Mouse (Mus musculus) testis, adult 2 months (tissue): ENCODE measurements around the gene Nfkb1. TPM values are rescaled to one million over a fixed set of nuclear protein-coding genes. Genes with fewer than 3 reads are reported as not detected.

Source experiments
- H3K27ac ChIP-seq: fragments of 200-500 bp; 2 replicates; pipeline ENCODE4 v1.5.1; 2012; ENCODE audit warnings: low read depth, low read length; ENCODE audit not compliant: control insufficient read depth, insufficient read depth
- H3K27me3 ChIP-seq: fragments of 200-500 bp; 2 replicates; pipeline ENCODE4 v1.6.1; 2012; ENCODE audit warnings: mild to moderate bottlenecking, low read length, moderate library complexity; ENCODE audit not compliant: control insufficient read depth, insufficient read depth
- H3K36me3 ChIP-seq: fragments of 200-500 bp; 2 replicates; pipeline ENCODE4 v1.6.1; 2012; ENCODE audit warnings: mild to moderate bottlenecking, low read length; ENCODE audit not compliant: control insufficient read depth, insufficient read depth
- H3K4me1 ChIP-seq: fragments of 200-500 bp; 2 replicates; pipeline ENCODE4 v1.6.1; 2012; ENCODE audit warnings: low read length; ENCODE audit not compliant: control insufficient read depth, insufficient read depth
- H3K4me3 ChIP-seq: fragments of 200-500 bp; 2 replicates; pipeline ENCODE4 v1.5.1; 2012; ENCODE audit warnings: low read depth, mild to moderate bottlenecking, low read length, moderate library complexity, mixed read lengths; ENCODE audit not compliant: control insufficient read depth
- CTCF ChIP-seq: fragments of 200-500 bp; IDR thresholded peaks from 2 replicates; pipeline ENCODE4 v1.5.1; 2012; ENCODE audit warnings: low read depth, mild to moderate bottlenecking, inconsistent platforms, low read length, moderate library complexity; ENCODE audit not compliant: control insufficient read depth, insufficient read depth, insufficient replicate concordance
- POLR2A ChIP-seq: fragments of 200-500 bp; IDR thresholded peaks from 2 replicates; pipeline ENCODE4 v1.6.1; 2012; ENCODE audit warnings: low read depth, mild to moderate bottlenecking, inconsistent platforms, low read length, moderate library complexity; ENCODE audit not compliant: control insufficient read depth
- polyA plus RNA-seq: library from polyadenylated mRNA; depleted of rRNA; stranded (reverse); fragments of >200 nt; gene quantifications from 2 replicates; pipeline ENCODE4 v1.2.3, GENCODE M21; 2012

The Nfkb1 gene
- polyA plus RNA-seq, 1 experiment, result 13.4 TPM

- no peaks in the 10 kb centered on the region for H3K36me3 ChIP-seq
- TF ChIP-seq CTCF, result no peak
Measured at GRCm38 (mm10) chr3:135646622-135647021, 44.7 kb downstream of the Nfkb1 start.

DNA sequence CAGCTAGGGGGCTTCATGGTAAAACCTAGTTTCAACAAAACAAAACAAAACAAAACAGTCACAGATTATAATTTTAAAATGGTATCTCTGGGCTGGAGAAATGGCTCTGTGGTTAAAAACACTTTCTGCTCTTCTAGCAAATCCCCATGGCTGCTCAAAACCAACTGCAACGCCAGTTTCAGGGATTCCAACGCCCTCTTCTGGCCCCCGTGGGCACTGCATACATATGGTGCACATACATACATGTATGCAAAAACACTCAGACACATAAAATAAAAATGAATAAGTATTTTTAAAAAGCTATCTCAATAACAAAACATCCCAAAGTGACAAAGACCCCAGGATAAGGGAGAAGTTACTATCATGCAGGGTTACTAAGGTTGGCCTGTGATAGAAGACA lies 46.4 kb downstream of the Nfkb1 start:
- no peaks in the 10 kb centered on the region for H3K36me3 ChIP-seq
- H3K27me3 ChIP-seq, result no peaks in the 10 kb centered on the region
- no peak overlapping the region for H3K27ac ChIP-seq
- TF ChIP-seq POLR2A (no peak), CTCF (peak; percentile 15; the same call in 1 of the 2 replicates)
- H3K4me3 ChIP-seq, result no peak overlapping the region
- no peaks in the 10 kb centered on the region for H3K4me1 ChIP-seq

More at GRCm38 (mm10) chr3:135646622-135647021, 44.7 kb downstream of the Nfkb1 start:
- no peaks in the 10 kb centered on the region for H3K4me1 ChIP-seq
- no peak overlapping the region for H3K4me3 ChIP-seq
- H3K27me3 ChIP-seq, result no peaks in the 10 kb centered on the region
- no peak overlapping the region for H3K27ac ChIP-seq

DNA sequence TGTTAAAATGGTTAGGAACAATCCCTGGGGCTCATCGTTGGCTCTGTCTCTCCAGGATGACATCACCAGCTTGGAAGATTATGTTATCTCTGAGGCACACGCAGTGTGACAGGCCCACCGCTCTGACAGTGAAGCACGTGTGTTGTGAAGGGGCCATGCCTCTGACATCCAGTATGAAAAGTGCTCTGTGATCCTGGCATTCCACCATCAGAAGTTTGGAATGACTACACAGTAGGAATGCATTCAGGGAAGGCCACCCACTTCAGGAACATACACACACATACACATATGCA lies 49.8 kb downstream of the Nfkb1 start:
- Histone ChIP-seq H3K4me3 (no peak overlapping the region), H3K27ac (no peak overlapping the region), H3K4me1 (no peaks in the 10 kb centered on the region), H3K36me3 (no peaks in the 10 kb centered on the region), H3K27me3 (no peaks in the 10 kb centered on the region)
- TF ChIP-seq CTCF (no peak), POLR2A (no peak)

- TF ChIP-seq CTCF, result no peak
- no peak for TF ChIP-seq POLR2A
- H3K36me3 ChIP-seq, result no peaks in the 10 kb centered on the region
Measured at GRCm38 (mm10) chr3:135640856-135641622, 50.3 kb downstream of the Nfkb1 start.

DNA sequence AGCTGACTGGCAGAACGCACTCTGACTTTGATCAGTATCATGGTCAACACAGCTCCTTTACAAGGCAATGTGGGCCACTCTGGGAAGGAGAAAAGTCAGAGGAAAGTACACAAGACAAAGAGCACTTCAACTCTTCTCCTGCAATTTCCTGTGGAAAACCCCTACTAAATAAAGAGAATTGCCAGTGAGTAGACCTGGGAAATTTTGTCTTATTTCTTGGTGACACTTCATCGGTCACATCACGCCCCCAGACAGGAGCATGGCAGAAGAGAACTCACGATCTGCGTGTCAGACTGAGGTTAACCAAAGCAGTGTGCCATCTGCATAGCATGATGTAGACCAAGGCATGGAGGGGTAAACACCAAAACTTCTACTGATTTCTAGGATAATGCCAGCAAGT lies 51.1 kb downstream of the Nfkb1 start:
- no peaks in the 10 kb centered on the region for H3K4me1 ChIP-seq
- no peaks in the 10 kb centered on the region for H3K36me3 ChIP-seq
- H3K27me3 ChIP-seq, result no peaks in the 10 kb centered on the region
- H3K27ac ChIP-seq, result no peak overlapping the region
- H3K4me3 ChIP-seq, result no peak overlapping the region
- TF ChIP-seq POLR2A (no peak), CTCF (no peak)

More at GRCm38 (mm10) chr3:135640856-135641622, 50.3 kb downstream of the Nfkb1 start:
- no peak overlapping the region for H3K27ac ChIP-seq
- no peaks in the 10 kb centered on the region for H3K4me1 ChIP-seq
- H3K27me3 ChIP-seq, result no peaks in the 10 kb centered on the region
- no peak overlapping the region for H3K4me3 ChIP-seq

DNA sequence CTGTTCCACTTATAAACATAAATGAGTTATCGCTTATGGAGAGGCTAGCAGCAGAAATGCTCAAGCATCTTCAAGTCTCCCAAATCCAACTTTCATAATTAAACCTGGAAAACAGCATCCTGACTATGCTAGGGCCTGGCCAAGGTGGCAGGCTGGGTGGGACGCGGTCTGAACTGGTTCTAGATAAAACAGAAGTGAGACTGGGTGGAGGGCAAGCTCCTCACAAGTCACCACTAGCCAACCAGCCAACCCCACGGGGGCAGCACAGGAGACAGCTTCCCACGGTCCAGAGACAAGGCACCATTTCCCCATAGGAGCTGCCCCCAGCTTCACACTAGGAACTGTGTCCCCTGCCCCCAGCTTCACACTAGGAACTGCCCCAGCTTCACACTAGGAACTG lies 53.8 kb downstream of the Nfkb1 start:
- no peak for TF ChIP-seq CTCF
- no peak for TF ChIP-seq POLR2A

DNA sequence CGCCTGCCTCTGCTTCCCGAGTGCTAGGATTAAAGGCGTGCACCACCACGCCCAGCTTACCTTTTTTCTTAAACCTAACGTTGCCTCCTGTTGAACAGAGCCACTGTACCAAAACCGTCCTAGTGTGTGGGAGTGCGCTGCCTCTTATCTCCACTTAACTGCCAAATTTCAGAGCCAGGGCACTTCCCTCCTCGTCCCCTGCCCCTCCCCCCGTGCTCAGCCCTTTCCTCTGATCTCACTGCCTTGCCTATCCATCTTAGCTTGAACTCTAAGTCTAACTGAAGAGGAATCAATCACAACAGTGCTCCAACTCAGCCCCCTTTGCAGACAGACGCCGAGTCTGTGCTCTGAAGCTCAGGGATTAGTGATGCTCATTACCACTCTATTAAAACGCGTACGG lies 54.9 kb downstream of the Nfkb1 start:
- H3K27ac ChIP-seq, result no peak overlapping the region
- no peak for TF ChIP-seq POLR2A
- H3K4me1 ChIP-seq, result no peaks in the 10 kb centered on the region
- H3K27me3 ChIP-seq, result no peaks in the 10 kb centered on the region
- H3K36me3 ChIP-seq, result no peaks in the 10 kb centered on the region
- no peak overlapping the region for H3K4me3 ChIP-seq

More for the DNA sequence above, 53.8 kb downstream of the Nfkb1 start:
- Histone ChIP-seq H3K4me3 (no peak overlapping the region), H3K27ac (no peak overlapping the region), H3K27me3 (no peaks in the 10 kb centered on the region), H3K4me1 (no peaks in the 10 kb centered on the region), H3K36me3 (no peaks in the 10 kb centered on the region)
